Mouse (Mus musculus): ENCODE results near the gene Nr4a2.

The Nr4a2 gene

GRCm38 (mm10) chr2:57123991-57124840 is at the start of gene Nr4a2:
Gene Nr4a2, minus strand, starts transcription at chr2:57124003.
- POLR2A ChIA-PET = interaction anchor here in 3 of 4 experiments (1.2 to 2.0 kb wide), 8 partner anchors 8 to 113 kb away, joined by 3 to 10 read pairs (median 4); partner anchors contain the start of gene Gpd2 (in 1 of the 3)
- CTCF ChIA-PET = interaction anchor here in 1 of 4 experiments (0.6 kb wide), 1 partner anchor 192 kb away, joined by 3 read pairs; no protein-coding TSS in a partner anchor

DNA sequence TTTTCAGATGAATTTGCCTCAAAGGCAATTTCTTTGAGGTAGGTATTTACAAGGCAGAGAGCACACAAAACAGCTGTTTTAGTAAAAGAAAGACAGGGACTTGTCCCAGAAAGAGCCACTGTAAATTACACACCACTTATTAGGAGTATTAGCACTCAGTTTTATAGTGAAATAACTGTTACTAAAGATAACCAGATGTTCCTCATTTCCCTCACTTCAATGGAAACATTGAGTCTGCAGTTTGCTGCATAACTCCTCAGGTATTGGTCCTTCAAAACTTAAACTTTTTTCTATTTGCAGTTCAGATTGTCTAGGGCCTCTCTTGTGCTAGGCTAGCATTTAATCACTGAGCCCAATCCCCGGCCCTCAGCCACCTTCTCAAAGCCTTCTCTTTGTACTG is 41.6 kb upstream of the Nr4a2 start:
- CTCF ChIA-PET = interaction anchor here in 1 of 4 experiments (0.7 kb wide), 1 partner anchor 106 kb away, joined by 6 read pairs; no protein-coding TSS in a partner anchor

GRCm38 (mm10) chr2:57156814-57157213 is 33.0 kb upstream of the Nr4a2 start:
- ChIA-PET POLR2A (interaction anchor here in 1 of 4 experiments (1.3 kb wide), 1 partner anchor 87 kb away, joined by 3 read pairs; no protein-coding TSS in a partner anchor), CTCF (no interaction called here)

More for the DNA sequence above, 41.6 kb upstream of the Nr4a2 start:
- POLR2A ChIA-PET = interaction anchor here in 1 of 4 experiments (0.7 kb wide), 1 partner anchor 8 kb away, joined by 3 read pairs; no protein-coding TSS in a partner anchor

GRCm38 (mm10) chr2:57149796-57150195 is 26.0 kb upstream of the Nr4a2 start:
- CTCF ChIA-PET = interaction anchor here in 1 of 4 experiments (0.6 kb wide), 1 partner anchor 9 kb away, joined by 3 read pairs; no protein-coding TSS in a partner anchor
- POLR2A ChIA-PET = no interaction called here

- CTCF ChIA-PET = no interaction called here
- POLR2A ChIA-PET = no interaction called here
Measured at GRCm38 (mm10) chr2:57148231-57148630, 24.4 kb upstream of the Nr4a2 start.

- ChIA-PET POLR2A (interaction anchor here in 1 of 4 experiments (0.8 kb wide), 1 partner anchor 43 kb away, joined by 3 read pairs; no protein-coding TSS in a partner anchor), CTCF (no interaction called here)
Measured at GRCm38 (mm10) chr2:57145646-57146421, 22.0 kb upstream of the Nr4a2 start.

- CTCF ChIA-PET = interaction anchor here in 1 of 4 experiments (0.6 kb wide), 1 partner anchor 435 kb away, joined by 3 read pairs; no protein-coding TSS in a partner anchor
- POLR2A ChIA-PET = interaction anchor here in 1 of 4 experiments (1.1 kb wide), 1 partner anchor 189 kb away, joined by 3 read pairs; no protein-coding TSS in a partner anchor
Measured at GRCm38 (mm10) chr2:57138594-57138993, 14.8 kb upstream of the Nr4a2 start.

DNA sequence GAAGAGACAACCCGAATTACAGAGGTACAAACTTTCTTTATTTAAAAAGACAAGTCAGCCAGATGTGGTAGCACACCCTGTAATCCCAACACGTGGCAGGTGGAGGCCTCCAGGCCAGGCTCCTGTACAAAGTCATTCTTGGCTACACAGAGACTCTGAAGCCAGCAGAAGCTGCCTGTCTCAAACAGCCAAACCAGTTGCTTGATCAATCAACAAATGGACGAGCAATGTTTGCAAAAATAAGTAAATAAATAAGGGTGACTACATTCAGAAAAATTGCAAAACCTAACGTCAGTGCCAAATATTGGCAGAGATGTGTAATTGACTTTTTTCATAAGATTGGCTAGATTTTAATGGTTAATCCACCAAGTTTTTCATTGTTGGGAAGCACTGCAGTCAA is 3.7 kb upstream of the Nr4a2 start:
- ChIA-PET POLR2A (no interaction called here), CTCF (no interaction called here)

DNA sequence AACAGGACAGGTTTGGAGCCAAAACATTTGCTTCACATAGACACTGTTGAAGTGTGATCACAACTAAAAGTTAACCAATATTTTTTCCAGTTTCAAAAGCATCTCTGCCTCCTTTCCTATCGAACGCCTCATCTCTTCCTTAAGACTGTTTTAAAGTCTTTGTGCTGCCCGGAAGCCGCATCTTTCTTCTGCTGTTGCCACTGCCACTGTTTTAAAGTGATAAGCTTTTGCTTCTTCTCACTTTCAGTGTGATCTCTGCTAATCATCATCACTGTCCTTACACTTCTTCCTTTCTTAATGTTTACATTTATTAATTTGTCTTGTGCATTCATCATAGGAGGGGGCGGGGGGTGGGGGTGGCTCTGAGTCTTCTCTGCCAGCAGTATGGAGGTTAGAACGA is 2.1 kb upstream of the Nr4a2 start:
- ChIA-PET POLR2A (interaction anchor here in 2 of 4 experiments (0.5 to 0.6 kb wide), 2 partner anchors 11 to 14 kb away, joined by 3 to 4 read pairs; no protein-coding TSS in a partner anchor), CTCF (interaction anchor here in 1 of 4 experiments (0.5 kb wide), 1 partner anchor 1718 kb away, joined by 3 read pairs; no protein-coding TSS in a partner anchor)

DNA sequence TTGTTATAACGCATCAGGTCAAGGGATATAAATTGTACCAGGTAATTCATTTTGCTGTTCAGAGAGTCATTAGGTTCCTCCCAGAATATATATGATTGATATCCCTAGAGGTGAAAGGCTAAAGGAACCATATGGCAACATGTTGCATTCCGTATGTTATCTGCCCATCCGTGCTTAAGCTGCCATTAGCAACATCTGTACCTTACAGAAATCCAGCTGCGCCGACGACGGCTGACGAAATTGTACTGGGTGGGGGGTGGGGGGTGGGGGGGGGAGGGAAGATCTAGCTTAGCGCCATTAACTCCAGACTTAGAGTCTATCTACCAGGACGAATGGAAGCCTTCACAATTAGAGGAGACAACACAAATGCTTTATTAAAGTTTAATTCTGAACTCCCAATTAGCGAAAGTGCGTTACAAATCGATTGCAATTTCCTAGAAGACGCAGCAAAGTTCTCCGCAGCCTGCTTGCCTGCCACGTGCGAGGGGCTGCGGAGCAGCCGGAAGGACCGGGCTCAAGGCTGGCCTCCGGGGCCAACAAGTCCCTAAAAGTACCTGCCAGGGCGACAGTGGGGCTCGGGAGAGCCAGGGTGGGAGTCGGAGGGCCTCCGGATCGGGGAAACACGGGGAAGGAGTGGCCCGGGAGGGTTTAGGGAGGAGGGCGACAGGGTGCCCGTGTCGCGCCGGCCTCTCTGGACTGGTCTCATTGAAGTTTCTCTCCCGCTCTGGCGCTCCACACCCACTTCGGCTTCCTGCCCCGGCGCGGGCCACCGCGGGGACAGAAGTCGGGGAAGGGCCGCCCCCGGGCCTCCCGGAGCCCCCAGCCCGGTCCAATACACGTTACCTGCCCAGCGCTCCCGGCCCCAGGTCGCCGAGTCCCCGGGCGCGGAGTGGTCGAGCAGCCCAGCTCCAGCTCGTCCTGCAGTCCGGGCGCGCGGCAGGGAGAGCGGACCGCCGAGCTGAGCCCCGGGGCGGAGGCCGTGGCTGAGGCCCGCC is 520 bp downstream of the Nr4a2 start:
- POLR2A ChIA-PET = interaction anchor here in 3 of 4 experiments (0.6 to 2.0 kb wide), 16 partner anchors 9 to 229 kb away, joined by 3 to 10 read pairs (median 3); partner anchors contain the start of gene Gpd2 (in 2 of the 3)
- CTCF ChIA-PET = no interaction called here

- CTCF ChIA-PET = no interaction called here
- POLR2A ChIA-PET = no interaction called here
Measured at GRCm38 (mm10) chr2:57121110-57121509, 2.7 kb downstream of the Nr4a2 start.

DNA sequence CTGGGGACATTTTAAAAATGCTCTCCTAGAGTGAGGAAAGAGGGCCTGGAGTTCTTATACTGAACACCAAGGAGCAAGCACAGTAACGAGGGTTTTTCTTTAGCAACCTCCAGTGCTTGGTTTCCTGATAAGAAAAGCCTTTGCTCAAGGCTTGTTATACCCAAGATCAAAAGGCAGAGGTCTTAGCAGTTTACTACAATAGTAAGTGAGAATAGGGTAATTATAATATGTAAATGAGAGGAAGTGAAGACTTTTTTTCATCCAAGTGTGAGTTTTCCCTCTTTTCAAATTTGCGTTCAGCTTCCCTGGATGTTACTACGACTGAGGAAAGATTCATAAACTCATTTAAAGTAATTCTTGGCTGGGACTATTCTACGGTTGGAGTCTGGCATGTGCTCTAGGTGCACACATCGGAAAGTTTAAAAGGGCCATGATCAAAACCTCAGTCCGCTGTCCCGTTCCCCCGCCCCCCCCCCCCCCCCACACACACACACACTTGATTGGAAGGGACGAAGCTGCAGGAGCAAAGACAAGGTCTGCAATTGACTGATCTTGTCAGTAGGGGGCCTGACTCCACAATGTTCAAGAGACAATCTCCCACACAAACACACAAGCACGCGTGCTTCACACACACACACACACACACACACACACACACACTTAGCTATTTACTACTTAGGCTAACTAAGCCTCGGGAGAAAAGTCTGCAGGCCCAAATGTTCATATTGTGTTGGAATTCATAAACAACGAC is 6.4 kb downstream of the Nr4a2 start:
- ChIA-PET CTCF (interaction anchor here (0.6 to 1.7 kb wide), 14 partner anchors 11 to 489 kb away, joined by 3 to 6 read pairs (median 4); no protein-coding TSS in a partner anchor), POLR2A (interaction anchor here (0.6 to 2.3 kb wide), 18 partner anchors 15 to 1008 kb away, joined by 3 to 8 read pairs (median 4); partner anchors contain the start of gene Gpd2 (in 2 of the 4))

- CTCF ChIA-PET = interaction anchor here (0.6 to 1.7 kb wide), 11 partner anchors 10 to 1871 kb away, joined by 3 to 6 read pairs (median 4); no protein-coding TSS in a partner anchor
- POLR2A ChIA-PET = interaction anchor here (0.6 to 2.3 kb wide), 19 partner anchors 10 to 988 kb away, joined by 3 to 8 read pairs (median 4); partner anchors contain the start of gene Gpd2 (in 2 of the 4)
Measured at GRCm38 (mm10) chr2:57116366-57117200, 7.2 kb downstream of the Nr4a2 start.

GRCm38 (mm10) chr2:57115864-57116365 is 7.9 kb downstream of the Nr4a2 start:
- ChIA-PET CTCF (interaction anchor here in 2 of 4 experiments (0.6 to 1.7 kb wide), 3 partner anchors 73 to 259 kb away, joined by 4 to 6 read pairs (median 5); no protein-coding TSS in a partner anchor), POLR2A (interaction anchor here (0.6 to 2.3 kb wide), 10 partner anchors 10 to 1724 kb away, joined by 3 to 8 read pairs (median 4); partner anchors contain the start of gene Gpd2 (in 2 of the 4))

- ChIA-PET CTCF (no interaction called here), POLR2A (interaction anchor here in 3 of 4 experiments (0.6 to 2.3 kb wide), 12 partner anchors 8 to 1724 kb away, joined by 3 to 10 read pairs (median 4); partner anchors contain the start of gene Gpd2 (in 2 of the 3))
Measured at GRCm38 (mm10) chr2:57115181-57115863, 8.5 kb downstream of the Nr4a2 start.
